Mouse (Mus musculus) liver, embryonic 14.5 days (tissue): ENCODE results near the gene Cdr1. TPM values are rescaled to one million over a fixed set of nuclear protein-coding genes. Genes with fewer than 3 reads are reported as not detected.

Experiments
- ATAC-seq: fragments of 200-750 bp; cut with Nextera tagmentation; 2 replicates; pipeline ENCODE4 v1.8.0; 2017; ENCODE audit warnings: moderate number of reproducible peaks, mild to moderate bottlenecking, moderate library complexity; ENCODE audit not compliant: insufficient read depth
- DNase-seq, 3 experiments: peaks; one replicate each; pipeline ENCODE4 v3.0.0-alpha.2; 2012 to 2013; ENCODE audit warnings: low read depth in 3 of 3, low spot score in 3 of 3
- H3K27ac ChIP-seq: fragments of 300-500 bp; sonication (generic); 2 replicates; pipeline ENCODE4 v1.5.1; 2014; ENCODE audit warnings: moderate library complexity, mild to moderate bottlenecking, control low read depth, inconsistent platforms
- H3K27me3 ChIP-seq: fragments of 300-500 bp; sonication (generic); 2 replicates; pipeline ENCODE4 v1.6.1; 2014; ENCODE audit warnings: mild to moderate bottlenecking, low read length, moderate library complexity; ENCODE audit not compliant: control insufficient read depth, insufficient read depth
- H3K36me3 ChIP-seq: fragments of 300-500 bp; sonication (generic); replicated peaks from 2 replicates; pipeline ENCODE4 v1.6.1; 2014; ENCODE audit warnings: low read depth; ENCODE audit not compliant: control insufficient read depth, insufficient read depth
- H3K4me1 ChIP-seq, 2 experiments: fragments of 200-500 bp in 1 of 2; fragments of 300-500 bp in 1 of 2; sonication (generic) in 1 of 2; replicated peaks; 2 replicates each; pipeline ENCODE4 v1.6.1; 2012 to 2014; ENCODE audit warnings: antibody characterized with exemption in 1 of 2, inconsistent platforms in 1 of 2, low read length in 1 of 2; ENCODE audit not compliant: control insufficient read depth in 2 of 2, insufficient read depth in 2 of 2
- H3K4me2 ChIP-seq: fragments of 300-500 bp; sonication (generic); 2 replicates; pipeline ENCODE4 v1.6.1; 2014; ENCODE audit warnings: low read depth, mild to moderate bottlenecking, control low read depth, moderate library complexity
- H3K4me3 ChIP-seq, 2 experiments: fragments of 200-500 bp in 1 of 2; fragments of 300-500 bp in 1 of 2; sonication (generic) in 1 of 2; 2 replicates each; pipeline ENCODE4 v1.5.1; 2012 to 2014; ENCODE audit warnings: low read depth in 2 of 2, low read length in 2 of 2, mild to moderate bottlenecking in 2 of 2, control low read depth in 1 of 2, inconsistent platforms in 1 of 2, moderate library complexity in 1 of 2; ENCODE audit not compliant: insufficient read depth in 1 of 2
- H3K9ac ChIP-seq: fragments of 300-500 bp; sonication (generic); replicated peaks from 2 replicates; pipeline ENCODE4 v1.6.1; 2014; ENCODE audit warnings: mild to moderate bottlenecking, control low read depth, moderate library complexity
- H3K9me3 ChIP-seq: fragments of 300-500 bp; sonication (generic); 2 replicates; pipeline ENCODE4 v1.6.1; 2016; ENCODE audit warnings: low read length, mixed read lengths; ENCODE audit not compliant: control insufficient read depth
- CTCF ChIP-seq: IDR thresholded peaks from 2 replicates; pipeline ENCODE4 v1.5.1; 2016; ENCODE audit warnings: antibody characterized with exemption, low read depth, control low read depth
- EP300 ChIP-seq: IDR thresholded peaks from 2 replicates; pipeline ENCODE4 v1.6.1; 2016; ENCODE audit warnings: antibody characterized with exemption, low read depth
- WGBS: fragments of 180-500 bp; shearing (Covaris S2); extraction: QIAGEN DNeasy Blood & Tissue Kit; methylation state at CpG from one replicate; pipeline ENCODE4 v1.1.7; 2014; ENCODE audit not compliant: insufficient replicate concordance; 5-methylcytosine and 5-hydroxymethylcytosine counted together
- microRNA-seq: library from miRNA; unstranded; fragments of <30 nt; microRNA quantifications from one replicate; pipeline ENCODE4, GENCODE M21; 2016
- polyA plus RNA-seq, 2 experiments: library from polyadenylated mRNA; depleted of rRNA in 1 of 2; stranded (reverse) in 1 of 2; unstranded in 1 of 2; fragments of >200 nt; fragmentation: Nextera tagmentation in 1 of 2; extraction: Ambion mirVana in 1 of 2; gene quantifications; 2 replicates each; pipeline versions ENCODE4 v1.2.1 to v1.2.3; 2012 to 2014

The Cdr1 gene
- polyA plus RNA-seq, 2 experiments: not detected

DNA sequence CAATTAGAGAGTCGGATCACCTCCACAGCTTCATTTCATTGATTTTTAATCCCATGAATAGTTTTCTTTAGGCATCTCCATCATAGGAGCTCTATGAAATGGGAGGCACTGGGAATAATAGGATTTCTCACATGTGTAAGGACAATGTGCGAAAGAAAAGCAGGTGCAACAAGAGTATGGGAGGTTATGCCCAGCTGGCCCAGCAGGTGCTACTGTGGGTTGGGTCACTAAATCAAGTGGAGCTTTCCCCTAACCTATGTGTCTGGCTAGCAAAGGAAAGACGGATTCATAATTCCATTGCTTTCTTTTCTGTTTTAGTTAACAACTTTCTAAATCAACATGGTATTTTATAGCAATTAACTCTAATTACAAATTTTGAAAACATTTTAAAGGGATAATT is 31.1 kb downstream of the Cdr1 start:
- Histone ChIP-seq H3K9ac (no peak overlapping the region), H3K36me3 (no peaks in the 10 kb centered on the region), H3K4me2 (no peak overlapping the region), H3K4me1 (no peaks in the 10 kb centered on the region), H3K4me3 (no peak overlapping the region), H3K27me3 (no peaks in the 10 kb centered on the region), H3K9me3 (no peaks in the 10 kb centered on the region), H3K27ac (no peak overlapping the region)
- DNase-seq: no peak
- no peak for TF ChIP-seq CTCF
- TF ChIP-seq EP300: no peak
- 60% methylated on average over 3 of the region's 3 CpGs for WGBS
- ATAC-seq: no peak

DNA sequence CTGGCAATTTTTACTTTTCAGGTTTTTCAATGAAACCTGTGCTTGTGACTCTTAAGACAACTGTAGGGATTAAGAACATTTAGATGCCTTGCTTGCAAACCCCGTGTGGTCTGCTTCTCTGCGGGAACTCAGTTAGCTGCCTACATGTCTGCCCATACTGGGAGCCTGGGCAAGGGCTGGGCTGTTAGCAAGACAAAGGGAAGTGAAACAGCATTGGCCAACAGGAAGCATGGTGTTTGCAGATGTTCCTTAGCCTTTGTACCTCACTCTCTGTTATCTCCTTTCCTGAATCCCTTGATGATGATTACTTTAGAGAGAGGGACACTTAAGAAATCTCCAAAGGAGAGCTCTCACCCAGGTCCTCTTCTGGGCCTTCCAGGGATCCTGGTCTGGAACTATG is 38.8 kb downstream of the Cdr1 start:
- Histone ChIP-seq H3K36me3 (no peaks in the 10 kb centered on the region), H3K9ac (no peak overlapping the region), H3K27me3 (no peaks in the 10 kb centered on the region), H3K4me3 (no peak overlapping the region), H3K9me3 (no peaks in the 10 kb centered on the region), H3K27ac (no peak overlapping the region), H3K4me2 (no peak overlapping the region), H3K4me1 (no peaks in the 10 kb centered on the region)
- WGBS: 24% methylated on average over 2 of the region's 2 CpGs
- TF ChIP-seq CTCF (no peak), EP300 (no peak)
- no peak for ATAC-seq
- DNase-seq: no peak

DNA sequence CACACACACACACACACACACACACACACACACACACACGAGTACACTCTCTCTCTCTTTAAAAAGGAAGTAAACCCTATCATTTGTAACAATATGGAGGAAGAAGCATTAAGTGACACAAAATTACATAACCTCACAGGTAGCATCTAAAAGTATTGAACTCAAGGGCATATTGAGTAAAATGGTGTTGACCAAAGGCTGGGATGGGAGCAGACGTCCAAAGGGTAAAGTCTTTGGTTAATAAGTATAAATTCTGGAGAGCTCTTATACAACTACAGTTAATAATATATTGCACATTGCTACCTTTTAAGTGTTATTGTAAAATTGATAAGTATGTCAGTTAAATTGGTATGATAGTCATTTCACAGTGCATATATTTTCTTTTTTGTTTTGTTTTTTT is 39.9 kb downstream of the Cdr1 start:
- ATAC-seq: no peak

DNA sequence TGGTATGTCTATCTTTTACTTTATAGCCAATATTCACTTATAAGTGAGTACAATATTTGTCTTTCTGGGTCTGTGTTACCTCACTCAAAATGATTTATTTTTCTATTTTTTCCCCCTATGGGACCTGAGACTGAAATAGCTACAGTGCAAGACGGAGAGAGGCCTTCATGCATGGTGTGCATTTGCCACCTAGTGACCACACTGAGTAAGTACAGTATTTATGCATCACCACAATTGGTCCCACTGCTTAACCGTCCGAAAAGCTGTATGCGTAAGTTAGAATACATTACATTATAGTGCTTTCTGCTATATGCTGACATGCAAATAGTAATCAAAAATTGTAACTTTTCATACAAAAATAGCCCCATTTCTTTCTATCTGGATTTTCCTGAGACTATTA is 50.8 kb downstream of the Cdr1 start:
- DNase-seq: no peak
- Histone ChIP-seq H3K4me3 (no peak overlapping the region), H3K9me3 (no peaks in the 10 kb centered on the region), H3K27me3 (no peaks in the 10 kb centered on the region), H3K4me2 (no peak overlapping the region), H3K36me3 (no peaks in the 10 kb centered on the region), H3K4me1 (no peaks in the 10 kb centered on the region), H3K27ac (no peak overlapping the region), H3K9ac (no peak overlapping the region)
- WGBS: 64% methylated on average over 4 of the region's 4 CpGs
- no peak for ATAC-seq
- no peak for TF ChIP-seq EP300

More for the DNA sequence above, 39.9 kb downstream of the Cdr1 start:
- Histone ChIP-seq H3K9me3 (no peaks in the 10 kb centered on the region), H3K36me3 (no peaks in the 10 kb centered on the region), H3K4me2 (no peak overlapping the region), H3K27ac (no peak overlapping the region), H3K27me3 (no peaks in the 10 kb centered on the region), H3K9ac (no peak overlapping the region), H3K4me3 (no peak overlapping the region), H3K4me1 (no peaks in the 10 kb centered on the region)
- WGBS: 33% methylated on average over 2 of the region's 2 CpGs
- no peak for DNase-seq
- no peak for TF ChIP-seq CTCF
- no peak for TF ChIP-seq EP300

Small RNA genes lying within 50 kb of the gene (microRNA-seq; reads per million reads assigned to microRNA genes)
- gene Gm24396: not detected
